Mouse (Mus musculus): ENCODE measurements at regions not wholly inside any gene's neighbourhood (a gene's known extent, or its start where the extent isn't known, plus 50 kb on each side); places are given as distances from the start of the nearest gene placed in this dataset.

- DNase-seq (no peak), ATAC-seq (no peak)
- H3K9ac ChIP-seq, result no peak overlapping the region
- WGBS, result 82% methylated on average over 4 of the region's 4 CpGs
- no peak overlapping the region for H3K27ac ChIP-seq (ENCODE audit: low read depth, low read length)
- H3K4me1 ChIP-seq (ENCODE audit: insufficient read depth), result no peaks in the 10 kb centered on the region
- no peak for TF ChIP-seq CTCF (IDR thresholded peaks at IDR 0.05; ENCODE audit: low read depth)
- no peak overlapping the region for H3K4me2 ChIP-seq (ENCODE audit: low read depth)
- H3K9me3 ChIP-seq (ENCODE audit: low read length), result no peaks in the 10 kb centered on the region
- H3K27me3 ChIP-seq (ENCODE audit: insufficient read depth, low read length), result no peaks in the 10 kb centered on the region
- no peak overlapping the region for H3K4me3 ChIP-seq (ENCODE audit: low read depth, low read length)
- no peaks in the 10 kb centered on the region for H3K36me3 ChIP-seq (ENCODE audit: insufficient read depth)
Observed at GRCm38 (mm10) chr14:104208855-104209254, 258.9 kb downstream of the Pou4f1 start.

- Histone ChIP-seq H3K4me1 (ENCODE audit: insufficient read depth) (no peaks in the 10 kb centered on the region), H3K4me2 (ENCODE audit: low read depth) (no peak overlapping the region), H3K4me3 (ENCODE audit: low read depth, low read length) (no peak overlapping the region), H3K27ac (ENCODE audit: low read depth, low read length) (no peak overlapping the region), H3K27me3 (ENCODE audit: insufficient read depth, low read length) (no peaks in the 10 kb centered on the region), H3K36me3 (ENCODE audit: insufficient read depth) (no peaks in the 10 kb centered on the region), H3K9ac (no peak overlapping the region), H3K9me3 (ENCODE audit: low read length) (no peaks in the 10 kb centered on the region)
- no peak for ATAC-seq
- 83% methylated on average over 7 of the region's 7 CpGs for whole genome bisulfite sequencing
- no peak for TF ChIP-seq CTCF (IDR thresholded peaks at IDR 0.05; ENCODE audit: low read depth)
- no peak for DNase-seq
Observed at GRCm38 (mm10) chr14:104208040-104208816, 259.6 kb downstream of the Pou4f1 start.

- DNase-seq (peak; percentile 10), ATAC-seq (peak; percentile 54)
- no peaks in the 10 kb centered on the region for H3K4me1 ChIP-seq (ENCODE audit: insufficient read depth)
- 31% methylated on average over 2 of the region's 2 CpGs for WGBS
- H3K4me3 ChIP-seq (ENCODE audit: low read depth, low read length), result no peak overlapping the region
- no peaks in the 10 kb centered on the region for H3K27me3 ChIP-seq (ENCODE audit: insufficient read depth, low read length)
- no peak overlapping the region for H3K9ac ChIP-seq
- H3K4me2 ChIP-seq (ENCODE audit: low read depth), result no peak overlapping the region
- TF ChIP-seq CTCF (IDR thresholded peaks at IDR 0.05; ENCODE audit: low read depth), result no peak
- H3K27ac ChIP-seq (ENCODE audit: low read depth, low read length), result no peak overlapping the region
- no peaks in the 10 kb centered on the region for H3K9me3 ChIP-seq (ENCODE audit: low read length)
- H3K36me3 ChIP-seq (ENCODE audit: insufficient read depth), result no peaks in the 10 kb centered on the region
Observed at GRCm38 (mm10) chr14:104206602-104207001, 261.2 kb downstream of the Pou4f1 start.

- WGBS, result 79% methylated on average over 17 of the region's 17 CpGs
- H3K9ac ChIP-seq, result no peak overlapping the region
- DNase-seq, result no peak
- no peak overlapping the region for H3K4me2 ChIP-seq (ENCODE audit: low read depth)
- H3K27ac ChIP-seq (ENCODE audit: low read depth, low read length), result no peak overlapping the region
- no peak for ATAC-seq
- no peak for TF ChIP-seq CTCF (IDR thresholded peaks at IDR 0.05; ENCODE audit: low read depth)
- no peaks in the 10 kb centered on the region for H3K4me1 ChIP-seq (ENCODE audit: insufficient read depth)
- H3K9me3 ChIP-seq (ENCODE audit: low read length), result no peaks in the 10 kb centered on the region
- no peaks in the 10 kb centered on the region for H3K36me3 ChIP-seq (ENCODE audit: insufficient read depth)
- no peak overlapping the region for H3K4me3 ChIP-seq (ENCODE audit: low read depth, low read length)
- no peaks in the 10 kb centered on the region for H3K27me3 ChIP-seq (ENCODE audit: insufficient read depth, low read length)
Observed at GRCm38 (mm10) chr14:104203239-104203986, 264.4 kb downstream of the Pou4f1 start.

- no peaks in the 10 kb centered on the region for H3K9me3 ChIP-seq (ENCODE audit: low read length)
- H3K27ac ChIP-seq (ENCODE audit: low read depth, low read length), result no peak overlapping the region
- DNase-seq (no peak), ATAC-seq (no peak)
- H3K4me2 ChIP-seq (ENCODE audit: low read depth), result no peak overlapping the region
- no peaks in the 10 kb centered on the region for H3K4me1 ChIP-seq (ENCODE audit: insufficient read depth)
- no peak overlapping the region for H3K9ac ChIP-seq
- WGBS, result 76% methylated on average over 11 of the region's 11 CpGs
- no peak overlapping the region for H3K4me3 ChIP-seq (ENCODE audit: low read depth, low read length)
- no peak for TF ChIP-seq CTCF (IDR thresholded peaks at IDR 0.05; ENCODE audit: low read depth)
- H3K27me3 ChIP-seq (ENCODE audit: insufficient read depth, low read length), result no peaks in the 10 kb centered on the region
- no peaks in the 10 kb centered on the region for H3K36me3 ChIP-seq (ENCODE audit: insufficient read depth)
Observed at GRCm38 (mm10) chr14:104193198-104193597, 274.6 kb downstream of the Pou4f1 start.

- no peak for DNase-seq
- Histone ChIP-seq H3K27ac (ENCODE audit: low read depth, low read length) (no peak overlapping the region), H3K9ac (no peak overlapping the region), H3K4me3 (ENCODE audit: low read depth, low read length) (no peak overlapping the region), H3K27me3 (ENCODE audit: insufficient read depth, low read length) (no peaks in the 10 kb centered on the region), H3K4me2 (ENCODE audit: low read depth) (no peak overlapping the region), H3K36me3 (ENCODE audit: insufficient read depth) (no peaks in the 10 kb centered on the region), H3K4me1 (ENCODE audit: insufficient read depth) (no peaks in the 10 kb centered on the region), H3K9me3 (ENCODE audit: low read length) (no peaks in the 10 kb centered on the region)
- no peak for TF ChIP-seq CTCF (IDR thresholded peaks at IDR 0.05; ENCODE audit: low read depth)
- no peak for ATAC-seq
Observed at GRCm38 (mm10) chr14:104175122-104175521, 292.7 kb downstream of the Pou4f1 start.

GRCm38 (mm10) chr14:104146841-104147240 is 302.6 kb upstream of the Ednrb start:
- no peaks in the 10 kb centered on the region for H3K4me1 ChIP-seq (ENCODE audit: insufficient read depth)
- H3K36me3 ChIP-seq (ENCODE audit: insufficient read depth), result no peaks in the 10 kb centered on the region
- H3K9me3 ChIP-seq (ENCODE audit: low read length), result no peaks in the 10 kb centered on the region
- DNase-seq (peak; percentile 5), ATAC-seq (no peak)
- no peak overlapping the region for H3K4me2 ChIP-seq (ENCODE audit: low read depth)
- H3K9ac ChIP-seq, result no peak overlapping the region
- no peak overlapping the region for H3K27ac ChIP-seq (ENCODE audit: low read depth, low read length)
- no peak overlapping the region for H3K4me3 ChIP-seq (ENCODE audit: low read depth, low read length)
- TF ChIP-seq CTCF (IDR thresholded peaks at IDR 0.05; ENCODE audit: low read depth), result peak; percentile 49
- H3K27me3 ChIP-seq (ENCODE audit: insufficient read depth, low read length), result no peaks in the 10 kb centered on the region
- whole genome bisulfite sequencing, result 48% methylated on average over 5 of the region's 5 CpGs

Measured in forebrain, postnatal 0 days (tissue).